Mouse (Mus musculus) layer of hippocampus, postnatal 25 days (tissue): ENCODE results near the gene Yipf1. TPM values are rescaled to one million over a fixed set of nuclear protein-coding genes. Genes with fewer than 3 reads are reported as not detected.

Experiments
- DNase-seq, 2 experiments: peaks; one replicate each; pipeline ENCODE4 v3.0.0; 2022; ENCODE audit warnings: mixed read lengths in 2 of 2, low spot score in 1 of 2; ENCODE audit errors: extremely low spot score in 1 of 2
- total RNA-seq, 2 experiments: library from RNA; stranded (reverse); gene quantifications; 2 replicates each; pipeline ENCODE4 v1.2.3; 2021

Yipf1 gene
- 10 to 100 TPM; 52.4 to 55.0 TPM for total RNA-seq

DNA sequence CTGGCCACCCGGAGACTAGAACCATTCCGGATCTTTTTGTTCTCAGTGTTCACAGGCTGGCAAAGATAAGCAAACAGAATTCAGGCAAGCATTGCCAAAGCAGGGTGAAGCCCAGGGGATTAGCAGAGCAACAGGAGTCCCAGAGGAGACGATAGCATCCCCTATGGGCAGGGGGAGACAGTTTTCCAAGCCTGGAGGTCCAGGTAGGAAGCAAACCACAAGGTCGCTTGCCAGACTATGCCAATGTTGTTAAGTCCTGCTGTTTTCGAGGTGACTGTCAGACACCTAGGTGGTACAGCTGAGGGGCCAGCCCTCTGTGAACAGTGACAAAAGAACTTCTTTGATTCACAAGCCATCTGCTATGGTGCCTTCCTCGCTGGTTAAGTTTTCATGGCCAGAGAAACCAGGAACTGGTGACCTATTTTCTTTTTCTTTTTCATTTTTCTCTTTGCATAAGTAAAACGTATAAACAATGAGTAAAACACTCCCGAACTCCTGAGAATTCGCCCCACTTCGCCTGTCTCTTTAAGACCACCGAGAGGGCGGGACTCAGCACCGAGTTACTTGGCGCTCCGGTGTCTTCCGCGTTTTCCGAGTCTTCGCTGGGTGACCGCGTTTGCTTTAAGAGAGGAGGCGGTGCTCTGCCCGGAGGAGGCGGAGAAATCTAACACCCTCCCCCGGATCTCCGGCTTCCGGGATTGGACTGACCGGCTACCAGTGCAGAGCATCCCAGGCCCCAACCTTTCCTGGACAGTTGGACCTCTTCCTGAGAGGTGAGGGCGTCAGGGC, at the start of gene Yipf1:
Gene Yipf1, plus strand, starts transcription at position 674 of the 789 bp plus-strand sequence.
- DNase-seq, result peak; percentile 69 to 72

DNA sequence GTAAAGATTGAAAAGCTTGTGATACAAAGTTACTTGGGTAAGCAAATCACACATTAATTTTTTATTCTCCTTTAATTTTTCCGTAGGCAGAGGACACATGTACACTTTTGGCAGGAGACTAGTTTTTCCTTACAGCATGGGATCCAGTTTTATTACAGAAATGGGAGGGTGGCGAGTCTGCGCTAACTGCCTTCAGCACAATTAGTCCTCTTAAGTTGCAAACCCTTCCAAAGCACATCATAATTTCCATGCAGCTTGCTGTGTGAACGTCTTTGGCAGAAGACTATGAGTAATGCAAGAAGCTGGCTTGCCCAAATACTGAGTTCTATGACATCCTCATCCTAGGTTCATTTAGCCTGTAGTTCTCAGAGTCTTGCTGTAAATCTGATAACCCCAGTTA, 40.5 kb upstream of the Yipf1 start:
- no peak for DNase-seq

DNA sequence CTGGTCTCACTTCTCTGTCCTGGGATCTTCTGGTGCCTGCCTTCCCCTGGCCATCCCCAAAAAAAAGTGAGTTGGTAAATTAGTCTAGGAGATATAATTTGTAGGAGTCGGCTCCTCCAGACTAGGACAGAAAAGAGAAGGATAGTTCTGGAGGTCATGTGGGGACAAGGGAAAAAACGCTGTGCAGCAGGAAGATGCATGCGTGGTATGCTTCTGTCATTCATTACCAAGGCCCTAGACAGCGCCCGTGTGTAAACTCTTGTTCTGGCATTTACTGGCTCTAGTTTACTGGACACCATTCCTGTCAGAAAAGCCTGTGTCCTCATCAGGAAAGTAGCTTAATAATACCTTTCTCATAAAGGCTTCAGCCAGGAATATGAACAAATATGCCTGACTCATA, 39.7 kb upstream of the Yipf1 start:
- DNase-seq, result no peak

DNA sequence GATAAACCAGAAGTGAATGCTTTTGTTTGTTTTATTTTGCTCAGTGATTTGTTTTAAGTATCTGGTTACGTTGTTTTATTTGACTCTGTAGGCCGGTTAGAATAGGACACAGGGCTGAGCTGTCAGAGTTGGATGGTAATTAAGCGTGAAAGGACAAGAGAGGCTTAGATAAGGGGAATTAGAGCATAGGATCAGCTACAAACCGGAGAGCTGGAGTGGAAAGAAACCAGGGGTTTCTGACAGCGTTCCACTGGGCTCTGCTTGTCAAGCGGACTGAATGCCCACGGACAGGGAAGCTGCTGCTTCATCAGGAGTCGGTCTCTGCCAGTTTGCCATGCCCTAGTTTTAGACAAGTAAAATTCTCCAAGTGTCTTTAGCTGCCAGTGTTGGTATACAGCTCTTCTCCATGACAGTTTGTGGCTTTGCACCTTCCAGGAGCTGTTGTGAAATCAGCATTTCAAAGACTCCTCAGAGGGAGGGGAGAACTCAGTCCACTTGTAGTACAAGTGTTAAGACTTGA, 35.9 kb upstream of the Yipf1 start:
- DNase-seq, result no peak

DNA sequence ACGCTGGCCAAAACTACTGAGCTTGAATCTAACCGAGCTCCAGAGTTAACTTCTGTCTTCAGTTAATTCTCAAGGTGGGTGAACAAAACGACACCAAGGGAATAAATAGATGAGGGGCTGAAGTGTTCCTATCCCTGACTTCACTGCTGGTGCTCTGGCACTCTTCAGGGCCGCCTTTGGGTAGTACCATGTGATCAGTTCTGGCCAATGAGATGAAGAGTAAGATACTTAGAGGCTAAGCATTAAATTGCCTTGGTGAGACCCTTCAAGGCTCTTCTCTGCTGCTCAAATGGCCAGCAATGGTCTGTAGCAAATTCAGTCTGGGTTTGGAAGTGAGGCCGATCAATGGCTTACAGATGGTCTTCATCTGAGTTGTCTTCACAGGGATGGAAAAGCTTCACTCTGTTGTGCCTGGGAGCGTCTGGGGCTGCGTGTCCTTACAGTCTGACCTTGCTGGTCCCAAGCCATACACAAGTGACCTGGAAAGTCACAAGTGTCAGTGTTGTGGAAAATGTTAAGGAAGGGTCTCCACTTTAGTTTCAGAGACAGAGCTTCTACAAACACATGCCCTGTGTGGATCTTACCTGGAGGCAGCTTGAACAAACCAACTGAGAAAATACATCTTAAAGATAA, 33.2 kb upstream of the Yipf1 start:
- no peak for DNase-seq

DNA sequence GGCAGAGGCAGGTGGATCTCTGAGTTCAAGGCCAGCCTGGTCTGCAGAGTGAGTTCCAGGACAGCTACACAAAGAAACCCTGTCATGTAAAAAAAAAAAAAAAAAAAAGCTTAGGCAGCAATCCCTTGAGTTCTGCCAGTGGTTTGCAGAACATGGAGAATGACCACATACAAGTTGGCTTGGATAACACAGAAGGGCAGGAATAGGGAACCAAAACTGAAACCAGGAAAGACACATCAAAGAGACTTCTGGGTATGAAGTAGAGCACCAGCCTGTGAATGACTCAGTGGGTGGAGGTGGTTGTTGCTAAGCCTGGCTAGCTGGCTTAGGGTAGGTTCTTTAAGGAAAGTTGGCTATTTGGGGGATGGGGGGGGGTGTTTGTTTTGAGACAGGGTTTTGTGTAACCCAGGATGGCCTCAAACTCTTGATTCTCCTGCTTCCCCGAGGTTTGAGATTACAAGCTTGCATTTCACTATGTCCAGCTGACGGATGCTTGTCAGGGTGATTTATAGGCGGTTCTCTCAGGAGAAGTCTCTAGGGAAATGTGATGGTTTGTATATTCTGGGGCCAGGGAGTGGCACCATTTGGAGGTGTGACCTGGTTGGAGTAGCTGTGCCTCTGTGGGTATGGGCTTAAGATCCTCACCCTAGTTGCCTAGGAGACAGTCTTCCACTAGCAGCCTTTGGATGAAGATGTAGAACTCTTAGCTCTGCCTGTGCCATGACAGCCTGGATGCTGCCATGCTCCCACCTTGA, 28.5 kb upstream of the Yipf1 start:
- DNase-seq, result no peak

DNA sequence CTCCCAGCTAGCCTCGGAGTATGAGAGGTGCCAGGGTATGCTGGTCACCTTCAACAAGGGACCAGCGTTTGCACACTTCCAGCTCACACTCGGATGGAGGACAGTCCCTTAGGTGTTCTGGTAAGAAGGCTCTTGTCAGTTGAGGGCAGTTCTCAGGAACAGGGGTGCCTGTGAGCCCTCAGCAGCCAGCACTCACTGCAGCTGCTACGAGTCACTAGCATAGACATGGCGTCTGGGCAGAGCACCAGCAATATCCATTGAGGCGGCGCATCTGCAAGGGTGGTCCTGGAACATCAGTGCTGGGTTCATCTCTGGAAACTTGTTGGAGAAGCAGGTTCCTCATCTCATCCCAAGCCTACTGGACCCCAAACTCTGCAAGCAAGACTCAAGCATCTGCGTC, 27.8 kb upstream of the Yipf1 start:
- no peak for DNase-seq

DNA sequence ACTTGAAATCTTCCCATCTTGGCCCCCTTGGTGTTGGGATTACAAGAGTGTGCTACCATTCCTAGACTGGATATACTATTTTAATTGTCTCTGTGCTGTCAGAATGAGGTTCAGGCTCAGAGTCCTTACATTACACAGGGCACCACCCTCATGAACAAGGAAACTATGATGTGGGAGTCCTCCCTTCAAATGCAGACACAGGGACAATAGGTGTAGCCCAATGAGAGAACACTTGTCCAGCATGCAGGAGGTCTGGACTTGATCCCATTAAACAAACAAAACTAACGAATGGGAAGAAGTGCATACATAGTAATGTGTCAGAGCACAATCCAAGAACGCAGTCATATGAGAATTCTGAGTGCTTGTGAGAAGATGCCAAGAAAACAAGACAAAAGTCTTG, 26.6 kb upstream of the Yipf1 start:
- no peak for DNase-seq

DNA sequence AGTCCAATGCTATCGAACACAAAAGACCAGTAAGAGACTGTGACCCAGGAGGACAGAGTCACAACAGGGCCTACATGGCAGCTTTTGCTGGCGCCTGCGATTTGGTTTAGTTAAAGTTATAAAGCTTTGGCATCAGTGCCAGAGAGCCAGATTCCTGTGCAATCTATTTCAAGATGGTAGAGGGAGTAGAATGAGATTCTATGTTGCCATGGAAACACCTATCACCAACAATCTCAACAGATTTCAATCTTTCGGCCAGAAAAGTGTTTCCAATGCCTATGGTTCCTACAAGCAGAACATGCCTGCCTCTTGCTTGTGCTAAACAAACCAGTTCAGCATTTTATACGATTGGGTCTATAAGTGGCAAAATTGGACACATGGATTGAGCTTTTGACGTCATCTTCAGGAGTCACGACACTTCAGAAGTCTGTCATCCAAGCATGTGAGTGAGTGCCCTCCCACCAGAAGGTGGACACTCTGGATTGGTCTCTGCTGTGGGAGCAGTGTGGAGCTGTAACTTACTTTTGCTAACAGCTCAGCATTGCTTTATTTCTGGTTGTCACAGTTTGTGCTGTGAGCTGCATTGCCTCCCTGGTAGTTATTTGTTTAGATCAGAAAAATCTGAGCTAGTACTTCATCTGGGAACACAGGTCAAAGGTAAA, 22.4 kb upstream of the Yipf1 start:
- DNase-seq, result peak in 1 of 2 experiments; percentile 16

DNA sequence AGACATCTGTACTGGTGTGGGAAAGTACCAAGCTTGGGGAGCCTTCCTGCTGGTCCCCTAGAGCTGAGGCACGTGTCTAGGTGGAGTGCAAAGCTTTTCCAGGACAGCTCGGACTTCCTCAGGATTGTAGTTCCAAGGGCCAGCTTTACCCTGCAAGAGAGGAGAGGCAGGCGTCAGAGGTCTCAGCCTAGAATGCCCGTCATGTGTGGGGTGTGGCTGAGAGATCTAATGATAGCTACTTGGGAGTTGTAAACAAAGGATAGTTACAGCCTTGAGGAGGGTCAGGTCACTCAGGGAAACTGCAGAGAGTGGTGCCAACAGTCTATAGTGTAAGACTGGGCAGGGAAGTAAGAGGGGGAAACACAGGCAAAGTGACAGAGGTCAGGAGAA, 21.9 kb upstream of the Yipf1 start:
- no peak for DNase-seq

DNA sequence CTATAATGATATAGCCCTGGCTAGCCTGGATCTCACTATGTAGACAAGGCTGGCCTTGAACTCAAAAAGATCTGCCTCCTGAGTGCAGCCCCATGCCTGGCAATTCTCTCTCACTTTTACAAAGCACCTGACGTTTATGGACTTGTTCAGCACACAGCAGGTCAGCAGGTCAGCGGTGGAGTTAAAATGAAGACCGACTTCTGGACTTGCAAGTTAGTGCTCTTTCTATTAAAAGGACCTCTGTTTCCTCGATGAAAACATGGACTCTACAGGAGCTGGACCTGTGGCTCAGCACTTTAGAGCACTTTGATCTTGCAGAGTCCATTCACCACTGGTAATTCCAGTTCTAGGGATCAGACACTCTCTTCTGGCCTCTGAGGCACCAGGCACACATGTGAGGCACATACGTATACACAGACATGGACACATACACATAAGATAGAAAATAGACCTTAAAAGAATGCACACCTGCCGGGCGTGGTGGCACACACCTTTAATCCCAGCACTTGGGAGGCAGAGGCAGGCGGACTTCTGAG, 16.0 kb upstream of the Yipf1 start:
- DNase-seq, result no peak

DNA sequence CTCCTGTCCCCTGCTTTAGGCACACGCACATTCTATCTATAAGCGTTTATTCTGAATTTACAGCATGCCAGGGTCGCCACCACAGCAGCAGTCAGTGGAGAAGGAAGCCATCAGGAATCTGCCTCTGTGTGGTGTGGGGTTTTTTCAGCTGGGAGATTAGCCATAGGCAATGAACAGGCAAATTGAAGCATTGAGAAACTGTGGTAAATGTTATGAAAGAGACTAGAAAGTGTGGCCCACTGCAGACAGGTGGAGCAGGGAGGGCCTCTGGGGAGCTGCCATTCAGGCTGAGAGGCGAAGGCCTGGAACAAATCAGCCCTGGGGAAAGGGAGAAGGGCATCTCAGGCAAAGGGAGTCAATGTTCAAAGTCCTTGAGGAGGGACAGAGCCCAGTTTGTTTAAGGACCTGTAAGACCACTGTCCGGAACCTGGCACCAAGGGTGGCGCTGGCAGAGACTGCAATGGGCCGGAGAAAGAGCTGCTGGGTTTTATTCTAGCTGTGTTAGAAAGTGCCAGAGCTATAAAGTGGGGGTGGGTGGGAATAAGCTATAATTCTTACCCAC, 14.3 kb upstream of the Yipf1 start:
- no peak for DNase-seq

DNA sequence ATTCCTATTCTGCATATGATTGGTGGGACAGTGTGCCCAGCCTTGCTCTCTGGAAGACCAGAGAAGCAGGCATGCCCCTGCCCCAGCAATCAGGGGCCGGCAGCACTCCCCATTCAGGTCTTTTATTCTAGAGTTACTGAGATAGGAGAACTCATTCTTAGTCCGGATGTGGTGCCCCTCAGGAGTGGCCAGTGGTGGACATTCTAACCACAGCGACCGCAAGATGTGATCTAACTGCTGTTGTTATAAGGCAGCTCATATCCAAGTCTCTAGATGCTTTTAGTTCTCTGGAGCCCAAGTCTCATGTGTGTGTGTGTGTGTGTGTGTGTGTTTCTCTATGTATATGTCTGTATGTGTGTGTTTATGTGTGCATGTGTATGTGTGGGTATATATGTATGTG, 13.8 kb upstream of the Yipf1 start:
- no peak for DNase-seq

DNA sequence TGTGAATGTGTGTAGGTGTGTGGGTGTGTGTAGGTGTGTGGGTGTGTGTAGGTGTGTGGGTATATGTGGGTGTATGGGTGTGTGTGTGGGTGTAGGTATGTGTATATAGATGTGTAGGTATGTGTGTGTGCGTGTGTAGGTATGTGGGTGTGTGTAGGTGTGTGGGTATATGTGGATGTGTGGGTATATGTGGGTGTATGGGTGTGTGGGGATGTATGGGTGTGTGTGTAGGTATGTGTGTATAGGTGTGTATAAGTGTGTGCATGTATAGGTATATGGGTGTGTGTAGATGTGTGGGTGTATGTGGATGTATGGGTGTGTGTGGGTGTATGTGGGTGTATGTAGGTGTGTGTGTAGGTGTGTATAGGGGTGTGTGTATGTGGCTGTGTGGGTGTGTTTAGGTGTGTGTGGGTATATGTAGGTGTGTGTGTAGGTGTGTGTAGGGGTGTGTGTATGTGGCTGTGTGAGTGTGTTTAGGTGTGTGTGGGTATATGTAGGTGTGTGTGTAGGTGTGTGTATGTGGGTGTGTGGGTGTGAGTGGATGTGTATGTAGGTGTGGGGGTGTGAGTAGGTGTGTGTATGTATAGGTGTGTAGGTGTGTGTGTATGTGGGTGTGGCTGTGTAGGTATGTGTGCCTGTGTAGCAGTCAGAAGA, 13.1 kb upstream of the Yipf1 start:
- no peak for DNase-seq

DNA sequence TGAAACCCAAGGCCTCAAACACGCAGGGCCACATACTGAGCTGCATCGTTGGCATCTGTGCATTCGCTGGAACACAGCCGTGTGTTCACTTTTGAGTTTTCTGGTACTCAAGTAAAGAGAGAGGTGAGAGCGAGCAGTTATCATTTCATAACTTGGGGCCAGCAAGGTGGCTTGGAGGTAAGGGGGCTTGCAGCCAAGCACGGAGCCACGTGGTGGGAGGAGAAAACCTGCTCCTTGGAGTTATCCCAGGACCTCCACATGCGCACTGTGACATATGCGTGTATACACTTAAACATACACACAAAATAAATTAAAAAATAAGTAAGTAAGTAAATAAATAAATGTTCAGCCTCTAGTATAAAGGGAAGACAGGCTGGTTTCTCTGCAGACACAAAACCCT, 11.9 kb upstream of the Yipf1 start:
- no peak for DNase-seq

DNA sequence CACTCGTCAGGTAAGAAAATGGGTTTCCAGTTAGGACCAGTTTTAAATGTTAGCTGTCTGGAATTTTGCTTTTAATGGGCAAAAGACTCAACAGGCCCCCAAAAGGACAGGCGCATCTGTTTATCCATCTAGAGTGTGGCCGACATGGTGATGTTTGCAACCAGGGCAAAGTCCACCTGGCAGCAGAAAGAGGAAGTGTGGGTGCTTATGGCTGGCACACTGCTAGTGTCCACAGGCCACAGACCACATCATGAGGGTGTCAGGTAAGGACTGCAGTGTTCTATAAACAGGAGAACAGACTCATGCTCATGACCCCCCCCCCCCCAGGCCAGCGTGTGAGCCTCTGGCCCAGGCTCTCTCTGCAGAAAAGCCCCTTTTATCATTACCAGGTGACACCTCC, 11.3 kb upstream of the Yipf1 start:
- no peak for DNase-seq

DNA sequence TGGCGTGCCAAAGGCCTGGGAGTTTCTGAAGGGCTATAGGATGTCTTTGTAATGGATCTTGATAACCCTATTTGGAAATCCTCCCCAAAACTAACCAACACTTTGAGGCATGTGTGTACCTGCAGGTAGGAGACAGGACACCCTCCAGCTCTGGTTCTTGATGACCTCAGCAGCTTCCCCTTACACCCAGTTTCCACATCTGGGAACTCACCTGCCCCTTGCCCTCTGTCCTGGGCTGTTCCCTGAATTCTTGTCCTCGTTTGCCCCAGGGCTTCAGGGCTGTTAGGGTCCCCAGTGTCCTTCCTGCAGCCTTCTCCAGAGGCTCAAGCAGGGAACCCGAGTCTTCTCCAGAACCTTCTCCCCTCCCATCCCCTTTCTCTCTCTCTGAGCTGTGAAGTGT, 10.6 kb upstream of the Yipf1 start:
- no peak for DNase-seq

DNA sequence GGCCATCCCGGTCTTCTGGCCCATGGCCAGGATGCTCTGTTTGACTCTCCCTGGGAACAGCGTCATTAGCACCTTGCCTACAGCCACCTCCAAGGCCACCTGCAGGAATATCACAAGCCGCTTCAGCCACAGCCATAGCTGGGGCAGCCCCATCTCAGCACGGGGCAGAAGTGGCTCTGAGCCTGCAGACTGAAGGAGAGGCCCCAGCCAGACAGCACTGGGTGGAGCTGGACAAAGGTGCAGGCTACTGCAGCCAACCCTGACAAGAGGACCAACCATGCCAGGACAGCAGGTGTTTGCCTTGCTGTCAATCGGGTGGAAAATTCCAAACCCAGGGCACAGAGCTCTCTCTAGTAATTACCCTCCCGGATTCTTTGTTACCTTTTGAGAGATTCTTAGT, 7.2 kb upstream of the Yipf1 start, which contains the start of gene Dio1:
Gene Dio1, minus strand, starts transcription at position 204 of the 400 bp plus-strand sequence.
- DNase-seq, result no peak

DNA sequence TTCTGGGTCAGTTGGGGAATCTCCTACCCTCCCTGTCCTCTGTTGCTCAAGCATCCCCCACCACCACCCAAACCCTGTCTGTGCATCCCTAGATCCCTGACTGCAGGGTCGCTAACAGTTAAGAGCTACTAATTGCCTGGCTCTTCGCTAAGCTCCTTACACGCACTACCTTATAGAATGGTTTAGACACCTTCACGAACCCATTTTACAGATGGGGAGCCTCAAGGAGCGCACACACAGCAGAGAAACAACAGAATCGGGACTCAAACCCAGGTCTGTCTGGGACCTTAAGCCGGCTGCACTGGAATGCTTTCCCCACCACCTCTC, 279 bp downstream of the Yipf1 start:
- no peak for DNase-seq

DNA sequence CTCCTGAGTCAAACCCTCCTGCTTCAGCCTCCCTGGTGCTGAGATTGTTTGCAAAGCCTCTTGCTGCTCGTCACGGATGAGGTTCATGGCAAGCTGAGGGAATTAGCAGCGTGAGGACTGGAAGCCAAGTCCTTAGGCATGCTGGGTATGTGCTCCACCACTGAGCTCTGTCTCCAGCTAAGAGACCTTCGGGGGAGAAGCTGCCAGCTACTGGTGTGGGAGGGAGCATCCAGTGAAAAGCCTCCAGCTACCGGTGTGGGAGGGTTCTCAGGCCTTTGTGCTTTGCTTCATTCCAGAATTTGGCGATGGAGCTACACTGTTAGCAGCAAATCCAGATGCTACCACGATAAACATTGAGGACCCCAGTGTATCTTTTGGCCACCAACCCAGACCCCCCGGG, 4.5 kb downstream of the Yipf1 start:
- no peak for DNase-seq
